Mouse (Mus musculus) lung, postnatal 0 days (tissue): ENCODE measurements at regions not wholly inside any gene's neighbourhood (a gene's known extent, or its start where the extent isn't known, plus 50 kb on each side); places are given as distances from the start of the nearest gene placed in this dataset.

ENCODE experiments used
- ATAC-seq: fragments of 200-750 bp; cut with Nextera tagmentation; 2 replicates; pipeline ENCODE4 v1.8.0; 2017; ENCODE audit warnings: moderate library complexity
- DNase-seq: peaks from one replicate; pipeline ENCODE4 v3.0.0-alpha.2; 2016; ENCODE audit warnings: low spot score
- H3K27ac ChIP-seq: fragments of 300-500 bp; sonication (generic); 2 replicates; pipeline ENCODE4 v1.5.1; 2014; ENCODE audit warnings: antibody characterized with exemption, mild to moderate bottlenecking, low read length, mixed read lengths
- H3K27me3 ChIP-seq: fragments of 300-500 bp; sonication (generic); replicated peaks from 2 replicates; pipeline ENCODE4 v1.6.1; 2014; ENCODE audit warnings: low read length, mixed read lengths; ENCODE audit not compliant: insufficient read depth
- H3K36me3 ChIP-seq: fragments of 300-500 bp; sonication (generic); 2 replicates; pipeline ENCODE4 v1.6.1; 2014; ENCODE audit warnings: low read length, mixed read lengths; ENCODE audit not compliant: insufficient read depth
- H3K4me1 ChIP-seq: fragments of 300-500 bp; sonication (generic); 2 replicates; pipeline ENCODE4 v1.6.1; 2014; ENCODE audit warnings: antibody characterized with exemption, low read depth, low read length, mixed read lengths; ENCODE audit not compliant: insufficient read depth
- H3K4me2 ChIP-seq: fragments of 300-500 bp; sonication (generic); replicated peaks from 2 replicates; pipeline ENCODE4 v1.6.1; 2014; ENCODE audit warnings: low read depth, mild to moderate bottlenecking, low read length, moderate library complexity, mixed read lengths
- H3K4me3 ChIP-seq: fragments of 300-500 bp; sonication (generic); 2 replicates; pipeline ENCODE4 v1.5.1; 2014; ENCODE audit warnings: low read depth, low read length
- H3K9ac ChIP-seq: fragments of 300-500 bp; sonication (generic); replicated peaks from 2 replicates; pipeline ENCODE4 v1.6.1; 2014; ENCODE audit warnings: low read depth, mild to moderate bottlenecking
- H3K9me3 ChIP-seq: fragments of 300-500 bp; sonication (generic); 2 replicates; pipeline ENCODE4 v1.6.1; 2016; ENCODE audit warnings: low read length, mixed read lengths
- CTCF ChIP-seq: IDR thresholded peaks from 2 replicates; pipeline ENCODE4 v1.5.1; 2016; ENCODE audit warnings: antibody characterized with exemption, mild to moderate bottlenecking
- EP300 ChIP-seq: IDR thresholded peaks from 2 replicates; pipeline ENCODE4 v1.6.1; 2016; ENCODE audit warnings: antibody characterized with exemption, mild to moderate bottlenecking, control low read depth
- WGBS: fragments of 180-500 bp; shearing (Covaris S2); extraction: QIAGEN DNeasy Blood & Tissue Kit; methylation state at CpG from one replicate; pipeline ENCODE4 v1.1.7; 2014; 5-methylcytosine and 5-hydroxymethylcytosine counted together

DNA sequence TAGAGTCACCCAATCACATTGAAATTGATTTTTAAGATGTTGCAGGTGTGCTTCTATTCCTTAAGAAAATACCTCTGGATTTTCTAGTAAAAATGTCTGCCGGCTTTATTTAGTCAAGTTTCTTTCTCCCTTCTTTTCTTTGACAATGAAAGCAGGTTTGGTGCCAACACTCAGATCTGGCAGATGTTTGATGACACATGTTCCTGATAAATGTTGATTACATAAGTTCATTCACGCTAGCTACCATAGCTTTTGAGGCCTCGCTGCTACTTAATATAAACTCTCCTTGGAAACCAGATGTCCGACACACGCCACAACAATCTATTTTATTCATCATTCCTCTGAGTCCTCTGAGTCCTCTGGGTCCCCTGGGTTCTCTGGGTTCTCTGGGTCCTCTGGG is 195.7 kb upstream of the Lpp start:
- no peaks in the 10 kb centered on the region for H3K9me3 ChIP-seq
- H3K27ac ChIP-seq: no peak overlapping the region
- 59% methylated on average over 5 of the region's 5 CpGs for WGBS
- no peak overlapping the region for H3K9ac ChIP-seq
- TF ChIP-seq EP300 (no peak), CTCF (no peak)
- H3K27me3 ChIP-seq: no peaks in the 10 kb centered on the region
- H3K4me3 ChIP-seq: no peak overlapping the region
- H3K36me3 ChIP-seq: no peaks in the 10 kb centered on the region
- ATAC-seq (no peak), DNase-seq (no peak)
- no peaks in the 10 kb centered on the region for H3K4me1 ChIP-seq
- no peak overlapping the region for H3K4me2 ChIP-seq

DNA sequence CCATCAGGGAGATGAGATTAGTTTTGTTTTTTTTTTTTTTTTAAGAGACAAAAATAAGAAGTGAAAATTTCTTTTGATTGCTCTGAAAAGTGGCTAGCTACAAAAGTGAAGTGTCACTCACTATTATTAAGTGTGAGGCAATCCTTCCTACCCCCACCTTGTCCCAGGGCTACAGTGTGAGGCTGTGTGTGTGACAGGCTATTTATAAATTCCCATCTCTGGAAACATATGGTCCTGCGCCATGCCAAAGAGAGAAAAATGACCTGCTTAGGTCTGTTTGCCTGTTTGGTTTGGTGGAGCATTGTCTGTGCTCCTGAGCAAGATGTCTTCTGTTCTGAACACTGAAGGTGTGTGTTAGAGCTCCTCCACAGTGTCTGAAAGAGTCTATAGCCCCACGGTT is 199.4 kb upstream of the Lpp start:
- H3K27ac ChIP-seq: no peak overlapping the region
- H3K9me3 ChIP-seq: no peaks in the 10 kb centered on the region
- ATAC-seq (no peak), DNase-seq (no peak)
- H3K4me2 ChIP-seq: no peak overlapping the region; the same call in 1 of the 2 replicates
- 50% methylated on average over 2 of the region's 2 CpGs for WGBS
- H3K9ac ChIP-seq: no peak overlapping the region
- H3K4me1 ChIP-seq: no peaks in the 10 kb centered on the region
- H3K36me3 ChIP-seq: no peaks in the 10 kb centered on the region
- no peak overlapping the region for H3K4me3 ChIP-seq
- no peaks in the 10 kb centered on the region for H3K27me3 ChIP-seq
- TF ChIP-seq EP300: no peak
- TF ChIP-seq CTCF: no peak

DNA sequence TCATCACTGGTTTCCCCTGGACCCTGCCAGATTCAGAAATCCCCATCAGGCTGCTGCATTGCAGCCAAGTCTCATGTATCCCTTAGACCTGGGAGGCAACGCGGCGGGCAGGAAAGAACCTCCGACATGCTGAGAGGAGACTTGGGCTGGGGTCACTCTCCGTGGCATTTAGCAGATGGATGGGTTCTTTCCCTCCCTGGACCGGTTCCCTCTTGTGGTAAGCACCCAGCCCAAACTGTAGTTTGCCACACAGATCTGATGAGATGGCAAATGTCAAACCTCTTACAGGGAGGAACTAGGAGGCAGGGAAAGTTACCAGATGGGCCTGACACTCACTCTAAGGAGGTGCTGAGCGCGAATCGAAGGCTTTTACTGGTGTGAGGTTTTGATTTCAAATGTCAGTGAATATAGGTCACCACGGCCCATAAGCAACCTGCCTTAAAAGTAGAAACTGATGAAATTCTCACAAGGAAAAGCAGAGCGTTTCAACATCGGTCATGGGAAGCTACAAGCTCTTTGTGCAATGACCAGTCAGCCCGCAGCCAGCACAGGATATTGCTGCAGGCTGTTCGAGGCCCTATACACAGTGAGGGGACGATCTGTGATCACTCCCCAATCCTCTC is 199.9 kb upstream of the Lpp start:
- H3K4me2 ChIP-seq: no peak overlapping the region; the same call in 1 of the 2 replicates
- peak; percentile 72 for DNase-seq
- H3K9ac ChIP-seq: no peak overlapping the region
- H3K27ac ChIP-seq: no peak overlapping the region
- 0 out of 2 replicates have a peak, but pooled peaks have one; percentile 12 for TF ChIP-seq EP300
- TF ChIP-seq CTCF: peak; percentile 28; the same call in 1 of the 2 replicates
- peak; percentile 72 for ATAC-seq
- H3K4me1 ChIP-seq: no peaks in the 10 kb centered on the region
- H3K4me3 ChIP-seq: no peak overlapping the region
- no peaks in the 10 kb centered on the region for H3K36me3 ChIP-seq
- no peaks in the 10 kb centered on the region for H3K9me3 ChIP-seq
- 45% methylated on average over 15 of the region's 15 CpGs for WGBS
- H3K27me3 ChIP-seq: no peaks in the 10 kb centered on the region

GRCm38 (mm10) chr16:24192013-24192412 is 201.3 kb upstream of the Lpp start:
- Histone ChIP-seq H3K36me3 (no peaks in the 10 kb centered on the region), H3K27me3 (no peaks in the 10 kb centered on the region), H3K4me2 (no peak overlapping the region), H3K9ac (no peak overlapping the region), H3K9me3 (no peaks in the 10 kb centered on the region), H3K27ac (no peak overlapping the region), H3K4me3 (no peak overlapping the region), H3K4me1 (no peaks in the 10 kb centered on the region)
- DNase-seq (no peak), ATAC-seq (no peak)
- WGBS: 92% methylated on average over 1 of the region's 1 CpGs
- TF ChIP-seq CTCF (no peak), EP300 (no peak)

DNA sequence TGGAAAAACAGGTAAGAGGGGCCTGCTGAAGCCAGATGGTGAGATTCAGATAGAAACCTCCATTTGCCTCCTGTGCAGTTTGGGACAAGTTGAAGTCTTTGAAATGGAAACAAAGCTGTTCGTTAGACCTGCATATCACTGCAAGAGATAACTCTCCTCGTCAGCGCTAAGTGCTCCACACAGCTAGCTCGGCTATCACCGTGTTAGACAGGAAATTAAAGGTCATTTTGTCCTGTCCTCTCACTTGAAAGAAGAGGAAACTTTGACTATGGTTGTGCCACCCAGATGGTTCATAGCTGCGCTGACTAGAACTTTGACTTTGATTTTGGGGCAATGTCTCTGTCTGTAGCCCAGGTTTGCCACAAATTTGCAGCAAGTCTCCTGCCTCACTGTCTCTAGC is 198.5 kb upstream of the Bcl6 start:
- WGBS: 72% methylated on average over 6 of the region's 6 CpGs
- TF ChIP-seq EP300 (no peak), CTCF (no peak)
- Histone ChIP-seq H3K4me2 (no peak overlapping the region), H3K27me3 (no peaks in the 10 kb centered on the region), H3K4me3 (no peak overlapping the region), H3K36me3 (no peaks in the 10 kb centered on the region), H3K27ac (no peak overlapping the region), H3K9me3 (no peaks in the 10 kb centered on the region), H3K4me1 (no peaks in the 10 kb centered on the region), H3K9ac (no peak overlapping the region)
- DNase-seq: no peak
- no peak for ATAC-seq

DNA sequence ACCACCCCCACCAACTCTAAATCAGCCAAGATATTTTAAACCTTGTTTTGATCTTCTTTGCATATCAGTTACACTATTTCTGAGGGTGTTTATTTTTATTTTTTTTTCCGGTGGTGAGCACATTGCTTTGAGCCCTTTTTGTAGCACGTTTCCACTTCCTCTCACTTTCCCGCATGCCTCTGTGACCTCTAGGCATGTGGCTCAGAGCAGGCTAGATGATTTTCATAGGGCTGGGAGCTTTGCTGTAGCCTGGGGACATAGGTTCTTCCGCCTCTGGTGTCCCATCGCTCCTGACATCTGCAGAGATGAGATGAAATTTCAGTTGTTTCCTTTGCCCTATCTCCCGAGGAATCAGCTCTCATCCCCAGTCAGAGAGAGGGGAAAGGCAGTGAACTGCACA is 197.3 kb upstream of the Bcl6 start:
- DNase-seq (no peak), ATAC-seq (no peak)
- H3K4me2 ChIP-seq: no peak overlapping the region
- no peak for TF ChIP-seq CTCF
- TF ChIP-seq EP300: no peak
- H3K27me3 ChIP-seq: no peaks in the 10 kb centered on the region
- H3K36me3 ChIP-seq: no peaks in the 10 kb centered on the region
- no peaks in the 10 kb centered on the region for H3K9me3 ChIP-seq
- no peak overlapping the region for H3K9ac ChIP-seq
- no peaks in the 10 kb centered on the region for H3K4me1 ChIP-seq
- H3K4me3 ChIP-seq: no peak overlapping the region
- no peak overlapping the region for H3K27ac ChIP-seq
- 49% methylated on average over 6 of the region's 6 CpGs for WGBS

DNA sequence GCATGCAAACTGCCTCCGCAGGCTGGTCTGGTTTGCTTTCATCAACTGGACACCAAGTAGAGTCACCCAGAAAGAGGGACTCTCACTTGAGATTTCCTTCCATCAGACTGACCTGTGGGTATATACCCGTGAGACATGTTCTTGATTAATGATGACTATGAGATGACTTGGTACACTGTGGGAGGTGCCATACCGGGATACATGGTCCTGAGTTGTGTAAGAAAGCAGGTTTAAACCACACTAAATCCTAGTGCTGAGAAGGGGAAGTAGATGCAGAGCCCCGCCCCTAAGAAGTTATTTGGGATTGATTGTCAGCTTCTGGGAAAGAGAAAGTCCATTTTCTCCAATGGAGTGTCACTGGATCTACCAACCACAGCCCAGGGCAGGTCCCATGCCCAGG is 196.2 kb upstream of the Bcl6 start:
- TF ChIP-seq CTCF: no peak
- no peak for TF ChIP-seq EP300
- Histone ChIP-seq H3K4me3 (no peak overlapping the region), H3K27ac (no peak overlapping the region), H3K27me3 (no peaks in the 10 kb centered on the region), H3K9ac (no peak overlapping the region), H3K4me2 (no peak overlapping the region), H3K9me3 (no peaks in the 10 kb centered on the region), H3K36me3 (no peaks in the 10 kb centered on the region), H3K4me1 (no peaks in the 10 kb centered on the region)
- WGBS: 81% methylated on average over 4 of the region's 4 CpGs
- ATAC-seq: no peak
- no peak for DNase-seq
